Mouse (Mus musculus) MN1 (cell line): ENCODE results near the gene Tpt1.
"Not testable (repeated sequence)": the region's sequence is repeated elsewhere in the genome, so short reads cannot be mapped to it uniquely, and the experiment has no call there.

ENCODE experiments used
- DNase-seq: peaks from one replicate; pipeline ENCODE4 v3.0.0-alpha.2; 2016; ENCODE audit warnings: low spot score

Tpt1 gene

GRCm38 (mm10) chr14:75844111-75844695 lies 690 bp upstream of the Tpt1 start:
- peak; percentile 40 for DNase-seq

DNA sequence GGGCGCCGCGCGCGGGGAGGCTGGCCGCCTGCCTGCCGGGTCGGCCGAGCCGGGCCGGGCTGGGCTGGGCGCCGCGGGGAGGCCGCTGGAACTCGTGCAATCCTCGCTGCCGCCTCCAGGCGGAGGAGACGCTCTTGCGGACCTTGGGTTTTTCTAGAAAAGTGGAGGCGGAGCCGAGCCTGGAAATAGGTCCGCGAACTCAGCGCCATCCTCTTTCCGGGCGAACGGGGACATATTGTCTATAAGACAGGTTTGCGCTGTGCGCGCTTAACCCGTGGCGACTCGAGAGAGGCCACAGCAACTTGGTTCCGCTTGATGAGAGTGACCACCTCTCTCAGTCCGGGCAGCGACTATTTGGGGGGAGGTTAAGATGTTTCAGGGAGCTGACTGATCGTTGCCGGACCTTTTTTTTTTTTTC lies 814 bp downstream of the Tpt1 start:
- DNase-seq, result peak; percentile 93

- no peak for DNase-seq
Measured at GRCm38 (mm10) chr14:75847669-75848068, 2.8 kb downstream of the Tpt1 start.

- DNase-seq, result no peak
Measured at GRCm38 (mm10) chr14:75848482-75848881, 3.6 kb downstream of the Tpt1 start.

GRCm38 (mm10) chr14:75849236-75849635 lies 4.3 kb downstream of the Tpt1 start:
- no peak for DNase-seq

GRCm38 (mm10) chr14:75849842-75850568 lies 5.1 kb downstream of the Tpt1 start:
- no peak for DNase-seq

GRCm38 (mm10) chr14:75850819-75851218 lies 5.9 kb downstream of the Tpt1 start:
- DNase-seq, result no peak

DNA sequence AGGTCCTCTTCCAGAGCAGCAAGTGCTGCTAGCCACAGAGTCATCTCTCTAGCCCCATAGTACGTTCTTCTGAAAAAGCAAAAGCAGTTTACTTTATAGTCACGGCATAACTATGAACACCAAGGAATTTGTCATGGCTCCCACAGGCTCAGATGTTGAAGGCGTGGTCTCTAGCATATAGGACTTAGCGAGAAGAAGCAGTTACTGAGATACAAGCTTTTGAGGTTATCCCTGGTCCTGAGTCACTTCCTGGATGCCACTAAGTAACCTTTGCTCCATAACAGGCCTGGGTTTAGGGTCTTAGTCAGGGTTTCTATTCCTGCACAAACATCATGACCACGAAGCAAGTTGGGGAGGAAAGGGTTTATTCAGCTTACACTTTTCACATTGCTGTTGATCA lies 7.1 kb downstream of the Tpt1 start:
- DNase-seq, result no peak

DNA sequence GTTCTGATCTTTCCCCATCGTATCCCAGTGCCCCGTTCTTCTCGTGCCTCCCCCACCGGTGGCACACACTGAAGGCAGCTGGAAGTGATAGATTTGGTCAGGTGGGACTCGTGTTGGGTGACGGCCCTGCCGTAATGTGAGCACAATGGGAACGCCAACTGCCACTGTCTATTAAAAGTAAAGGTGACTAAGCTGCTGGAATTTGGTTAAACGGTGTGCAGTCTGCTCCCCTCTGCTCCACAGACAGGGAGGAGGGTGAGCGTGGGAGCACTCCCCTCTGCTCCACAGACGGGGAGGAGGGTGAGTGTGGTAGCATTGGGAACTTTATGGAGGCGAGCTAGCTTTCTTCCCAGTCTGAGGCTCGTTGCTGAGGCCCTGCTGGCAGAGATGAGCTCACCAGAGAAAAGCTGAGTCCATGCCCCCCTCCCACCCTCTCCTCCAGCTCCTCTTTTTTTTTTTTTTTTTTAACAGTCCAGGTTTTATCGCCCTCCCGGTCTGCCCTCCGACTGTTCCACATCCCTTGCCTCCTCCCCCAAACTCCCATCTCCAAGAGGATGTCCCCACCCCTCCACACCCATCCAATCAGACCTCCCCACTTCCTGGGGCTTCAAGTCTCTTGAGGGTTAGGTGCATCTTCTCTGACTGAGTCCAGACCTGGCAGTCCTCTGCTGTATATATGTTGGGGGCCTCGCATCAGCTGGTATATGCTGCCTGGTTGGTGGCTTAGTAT lies 10.5 kb downstream of the Tpt1 start:
- DNase-seq, result no peak

DNA sequence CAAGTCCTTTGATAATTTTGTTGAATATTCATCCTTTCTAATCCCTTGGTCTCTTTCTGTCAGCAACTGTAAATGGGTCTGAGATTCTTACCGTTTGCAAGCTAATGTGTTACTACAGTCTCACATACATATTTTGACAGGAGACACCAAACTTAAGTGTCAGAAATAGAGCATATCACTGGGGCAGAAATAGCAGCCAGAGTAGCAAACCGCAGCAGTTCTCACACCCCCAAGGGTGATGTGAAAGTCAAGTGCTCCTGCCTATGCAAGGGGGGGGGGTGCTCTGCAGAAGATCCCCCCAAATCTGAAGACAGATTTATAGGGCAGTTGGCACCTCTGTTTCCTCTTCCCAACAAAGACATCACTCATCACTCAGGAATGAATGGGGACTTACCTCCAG lies 13.3 kb downstream of the Tpt1 start:
- DNase-seq, result no peak

DNA sequence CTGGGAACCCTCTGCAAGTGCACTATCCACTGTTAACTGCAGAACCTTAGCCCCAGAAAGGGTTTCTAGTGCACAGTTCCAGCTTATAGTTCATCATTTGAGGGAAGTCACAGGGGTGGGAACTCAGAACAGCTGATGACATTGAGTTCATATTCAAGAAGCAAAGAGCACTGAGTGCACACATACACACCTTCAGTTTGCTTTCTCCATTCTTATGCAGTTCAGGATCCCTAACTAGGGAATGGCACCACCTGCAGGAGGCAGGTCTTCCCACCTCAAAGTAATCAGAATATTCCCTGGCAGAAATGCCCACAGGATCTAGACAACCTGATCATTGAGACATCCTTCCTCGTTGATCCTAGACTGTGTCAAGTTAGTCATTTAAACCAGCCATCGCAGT lies 14.7 kb downstream of the Tpt1 start:
- no peak for DNase-seq

DNA sequence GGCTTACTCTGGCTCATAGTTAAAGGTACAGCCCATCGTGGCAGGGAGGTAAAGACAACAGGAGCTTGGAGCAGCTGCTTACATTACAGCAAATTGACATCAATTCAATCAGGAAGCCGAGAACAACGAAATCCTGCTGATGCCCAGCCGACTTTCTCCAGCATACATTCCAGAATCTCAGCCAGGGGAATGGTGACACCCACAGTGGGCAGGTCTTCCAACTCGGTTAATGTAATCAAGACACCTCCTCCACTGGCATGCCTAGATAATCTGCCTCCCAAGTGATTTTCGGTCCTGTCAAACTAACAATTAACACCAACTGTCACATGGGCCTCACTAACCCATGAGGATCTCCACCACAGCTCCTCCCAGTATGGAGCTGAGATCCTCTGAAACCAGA lies 17.8 kb downstream of the Tpt1 start:
- no peak for DNase-seq

DNA sequence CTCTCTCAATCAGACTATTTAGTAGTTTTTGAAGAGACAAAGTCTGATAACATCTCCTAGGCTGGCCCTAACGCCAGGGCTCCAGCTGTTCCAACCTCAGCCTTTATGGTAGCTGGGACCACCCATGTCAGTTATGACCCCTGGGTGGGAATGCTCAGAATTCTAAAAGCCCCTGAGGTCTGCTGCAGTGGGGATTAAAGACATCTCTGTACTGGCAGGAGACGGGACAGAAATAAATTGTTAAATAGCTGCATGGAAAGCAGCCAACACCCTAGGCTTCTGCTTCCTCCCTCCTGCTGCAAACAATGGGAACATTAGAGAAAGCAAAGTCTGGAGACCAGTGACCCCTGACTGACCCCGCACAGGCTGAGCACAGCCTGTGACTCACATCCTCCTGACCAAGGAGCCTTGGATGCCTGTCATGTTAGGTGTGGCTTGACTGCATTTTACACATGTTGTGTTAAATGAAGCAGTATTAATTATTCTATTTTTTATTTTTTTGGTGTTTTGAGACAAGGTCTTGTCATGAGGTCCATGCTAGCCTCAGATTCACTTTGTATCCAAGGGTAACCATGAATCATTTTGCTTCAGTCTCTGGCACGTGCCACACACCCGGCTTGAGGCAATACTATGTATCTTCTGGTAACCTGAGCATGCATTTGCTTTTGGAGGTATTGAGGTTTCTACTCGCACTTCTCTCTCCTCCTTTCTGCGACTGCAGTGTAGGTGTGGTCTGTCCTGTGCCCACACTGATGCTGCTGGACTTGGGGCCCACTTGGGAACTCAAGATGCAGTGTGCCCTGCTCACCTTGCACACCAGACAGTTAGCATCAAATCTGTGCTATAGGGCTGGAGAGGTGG lies 18.9 kb downstream of the Tpt1 start:
- peak; percentile 93 for DNase-seq

DNA sequence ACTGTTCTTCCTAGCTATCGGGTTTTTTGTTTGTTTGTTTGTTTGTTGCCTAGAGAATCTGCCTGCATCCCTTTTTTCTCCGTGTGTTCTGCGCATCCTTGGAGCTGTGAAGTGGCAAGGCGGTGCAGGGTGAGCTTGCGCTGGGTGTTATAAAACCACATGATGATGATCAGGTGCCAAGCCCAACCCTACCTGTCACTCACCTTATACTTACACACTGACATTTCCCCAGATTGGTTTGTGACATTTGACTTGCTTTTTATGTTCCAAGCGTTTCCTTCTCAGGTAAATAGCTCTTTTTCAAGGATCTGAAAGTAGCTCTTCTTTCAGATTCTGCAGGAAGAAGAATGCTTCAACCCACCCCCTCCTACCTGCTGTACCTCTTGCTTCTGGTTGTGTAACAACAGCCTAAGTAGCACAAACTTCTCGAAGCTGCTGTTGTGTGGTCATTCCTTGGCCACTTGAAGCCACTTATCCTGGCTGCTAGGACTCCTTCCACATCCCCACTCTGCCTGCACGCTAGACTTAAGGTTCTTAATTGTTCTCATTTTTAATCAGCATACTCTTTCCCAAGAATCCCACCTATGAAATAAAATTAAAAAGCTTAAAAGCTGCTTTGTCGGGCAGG lies 21.9 kb downstream of the Tpt1 start:
- DNase-seq, result no peak

GRCm38 (mm10) chr14:75868028-75868427 lies 23.1 kb downstream of the Tpt1 start:
- DNase-seq, result not testable (repeated sequence)

GRCm38 (mm10) chr14:75869769-75870363 lies 25.0 kb downstream of the Tpt1 start:
- no peak for DNase-seq

GRCm38 (mm10) chr14:75870631-75871030 lies 25.7 kb downstream of the Tpt1 start:
- no peak for DNase-seq

GRCm38 (mm10) chr14:75871111-75871510 lies 26.2 kb downstream of the Tpt1 start:
- DNase-seq, result no peak

- DNase-seq, result no peak
Measured at GRCm38 (mm10) chr14:75871750-75872149, 26.9 kb downstream of the Tpt1 start.

- DNase-seq, result no peak
Measured at GRCm38 (mm10) chr14:75873612-75874011, 28.7 kb downstream of the Tpt1 start.

DNA sequence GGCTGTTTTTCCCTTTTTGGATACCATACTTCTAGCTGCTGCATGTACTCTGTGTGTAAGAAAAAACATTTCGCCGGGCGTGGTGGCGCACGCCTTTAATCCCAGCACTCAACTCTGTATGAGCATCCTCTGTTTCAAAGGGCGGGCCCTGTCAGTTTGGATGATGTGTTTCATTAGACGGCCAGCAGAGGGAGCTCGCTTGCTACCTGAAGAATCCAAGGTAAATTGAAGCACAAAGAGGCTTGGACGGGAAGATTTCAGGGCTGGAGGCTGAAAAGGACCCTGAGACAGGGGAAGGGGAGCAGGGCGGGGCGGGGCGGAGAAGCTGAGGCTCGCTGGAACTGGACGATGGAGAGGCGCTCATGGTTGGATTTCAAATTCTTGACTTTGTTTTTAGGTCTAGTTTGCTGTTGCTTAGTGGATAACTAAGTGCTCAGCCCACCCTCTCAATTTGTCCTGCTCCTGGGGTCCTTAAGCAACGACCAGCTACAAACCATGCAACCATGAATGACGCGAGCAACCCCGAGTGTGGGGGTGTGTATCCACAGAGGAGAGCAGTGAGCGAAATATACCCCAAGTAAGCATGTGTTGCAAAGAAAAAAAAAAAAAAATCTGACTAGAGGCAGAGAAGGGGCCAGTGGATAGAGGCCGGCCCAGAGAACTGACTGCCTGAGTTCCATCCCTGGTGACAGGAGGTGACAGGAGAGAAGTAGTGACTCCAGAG lies 31.6 kb downstream of the Tpt1 start:
- DNase-seq, result peak; percentile 92
